8 mouse cellular contexts compared by ENCODE assay signal in genomic region chr19:10603660-10604523, GRCm38 (mm10). TPM values are rescaled to one million over a fixed set of nuclear protein-coding genes. Genes with fewer than 3 reads are reported as not detected.
DNase-seq lines count a peak whose midpoint lies in the region; ATAC-seq and TF ChIP-seq lines count a peak whose summit lies in the region.

No protein-coding gene starts in this region.

- no peak for DNase-seq in lung, postnatal 14 days
- DNase-seq in kidney, adult 11 months, result peak; percentile 84
- DNase-seq in B cell, adult 2 months, result no peak
- no peak for DNase-seq in adrenal gland, postnatal 36 days
- no peak for DNase-seq in layer of hippocampus, adult 9-10 months (ENCODE audit: low spot score)

- WGBS in lung, embryonic 16.5 days, result 83% methylated on average over 18 of the region's 18 CpGs
- 89% methylated on average over 18 of the region's 18 CpGs for WGBS in midbrain, embryonic 13.5 days

- H3K9ac ChIP-seq in lung, embryonic 16.5 days (ENCODE audit: low read length), result peak overlapping the region; percentile 8
- H3K9ac ChIP-seq in midbrain, embryonic 13.5 days (replicated peaks), result 0 out of 2 replicates have a peak overlapping the region, but pooled peaks have one; percentile 73

- no peak overlapping the region for H3K4me3 ChIP-seq in lung, embryonic 16.5 days (ENCODE audit: low read length)
- H3K4me3 ChIP-seq in cortical plate, adult 2 months (ENCODE audit: insufficient read depth, low read length), result no peak overlapping the region
- H3K4me3 ChIP-seq in midbrain, embryonic 13.5 days (replicated peaks), result no peak overlapping the region

- no peaks in the 10 kb centered on the region for H3K27me3 ChIP-seq in lung, embryonic 16.5 days (ENCODE audit: control insufficient read depth, insufficient read depth, low read depth, low read length)
- no peaks in the 10 kb centered on the region for H3K27me3 ChIP-seq in midbrain, embryonic 13.5 days

- H3K4me1 ChIP-seq in lung, embryonic 16.5 days (replicated peaks; ENCODE audit: control insufficient read depth, insufficient read depth, low read length), result peaks cover 17% of the 10 kb centered on the region
- H3K4me1 ChIP-seq in cortical plate, adult 2 months (ENCODE audit: control insufficient read depth, insufficient read depth, low read length), result peaks cover 2% of the 10 kb centered on the region; the same call in 1 of the 2 replicates
- peaks cover 45% of the 10 kb centered on the region for H3K4me1 ChIP-seq in midbrain, embryonic 13.5 days (replicated peaks)

- no peak overlapping the region for H3K4me2 ChIP-seq in lung, embryonic 16.5 days (ENCODE audit: low read depth, low read length)
- H3K4me2 ChIP-seq in midbrain, embryonic 13.5 days (replicated peaks), result peak overlapping the region; percentile 84; the same call in 1 of the 2 replicates

- no peak for TF ChIP-seq CTCF in cortical plate, adult 2 months (IDR thresholded peaks at IDR 0.05; ENCODE audit: extremely low read depth, insufficient read depth, low read length)

- no peak for TF ChIP-seq POLR2A in cortical plate, adult 2 months (IDR thresholded peaks at IDR 0.05; ENCODE audit: extremely low read depth, insufficient read depth, low read length)

- H3K9me3 ChIP-seq in lung, embryonic 16.5 days (ENCODE audit: control insufficient read depth, low read length), result no peaks in the 10 kb centered on the region
- no peaks in the 10 kb centered on the region for H3K9me3 ChIP-seq in midbrain, embryonic 13.5 days

- H3K36me3 ChIP-seq in lung, embryonic 16.5 days (ENCODE audit: control insufficient read depth, insufficient read depth, low read length), result peaks cover 8% of the 10 kb centered on the region
- H3K36me3 ChIP-seq in midbrain, embryonic 13.5 days, result peaks cover 32% of the 10 kb centered on the region

- ATAC-seq in lung, embryonic 16.5 days (ENCODE audit: low read depth), result no peak
- no peak for ATAC-seq in midbrain, embryonic 13.5 days

- no peak overlapping the region; the same call in 1 of the 2 replicates for H3K27ac ChIP-seq in lung, embryonic 16.5 days (ENCODE audit: low read length)
- H3K27ac ChIP-seq in cortical plate, adult 2 months (ENCODE audit: insufficient read depth, low read length), result 0 out of 2 replicates have a peak overlapping the region, but pooled peaks have one; percentile 2
- peak overlapping the region; percentile 94; the same call in 1 of the 2 replicates for H3K27ac ChIP-seq in midbrain, embryonic 13.5 days

RNA-seq across cellular contexts. Expression of gene Ddb1, which starts 1.2 kb away (rescaled TPM):
- 348 and 364 TPM in 2 replicates for polyA plus RNA-seq in lung, embryonic 16.5 days (2015; fragmentation: Nextera tagmentation; extraction: Ambion mirVana)
- polyA plus RNA-seq in cortical plate, adult 2 months (2012; rRNA removed), result 120 and 123 TPM in 2 replicates
- polyA plus RNA-seq in midbrain, embryonic 13.5 days (2015; fragmentation: Nextera tagmentation; extraction: Ambion mirVana), result 297 and 311 TPM in 2 replicates
- 100 to 1,000 TPM; 272 to 288 TPM for total RNA-seq in adrenal gland, postnatal 36 days (2021)

RNA-seq across cellular contexts. Expression of gene Tkfc, which starts 1.6 kb away (rescaled TPM):
- polyA plus RNA-seq in lung, embryonic 16.5 days (2015; fragmentation: Nextera tagmentation; extraction: Ambion mirVana), result 16.7 and 16.9 TPM in 2 replicates
- 16.4 and 17.3 TPM in 2 replicates for polyA plus RNA-seq in cortical plate, adult 2 months (2012; rRNA removed)
- 23.5 and 25.9 TPM in 2 replicates for polyA plus RNA-seq in midbrain, embryonic 13.5 days (2015; fragmentation: Nextera tagmentation; extraction: Ambion mirVana)
- total RNA-seq in adrenal gland, postnatal 36 days (2021), result 10 to 100 TPM; 18.0 to 20.7 TPM

RNA-seq across cellular contexts. Expression of gene Tmem138, which starts 26.7 kb away (rescaled TPM):
- polyA plus RNA-seq in lung, embryonic 16.5 days (2015; fragmentation: Nextera tagmentation; extraction: Ambion mirVana), result 46.5 and 47.1 TPM in 2 replicates
- 19.1 and 20.1 TPM in 2 replicates for polyA plus RNA-seq in cortical plate, adult 2 months (2012; rRNA removed)
- polyA plus RNA-seq in midbrain, embryonic 13.5 days (2015; fragmentation: Nextera tagmentation; extraction: Ambion mirVana), result 51.3 and 52.2 TPM in 2 replicates
- total RNA-seq in adrenal gland, postnatal 36 days (2021), result 1 to 10 TPM; 8.2 to 8.6 TPM

RNA-seq across cellular contexts. Expression of gene Cyb561a3, which starts 26.9 kb away (rescaled TPM):
- polyA plus RNA-seq in lung, embryonic 16.5 days (2015; fragmentation: Nextera tagmentation; extraction: Ambion mirVana), result 23.6 and 25.2 TPM in 2 replicates
- polyA plus RNA-seq in cortical plate, adult 2 months (2012; rRNA removed), result 15.1 and 15.5 TPM in 2 replicates
- 17.1 and 18.8 TPM in 2 replicates for polyA plus RNA-seq in midbrain, embryonic 13.5 days (2015; fragmentation: Nextera tagmentation; extraction: Ambion mirVana)
- 10 to 100 TPM; 17.8 to 21.7 TPM for total RNA-seq in adrenal gland, postnatal 36 days (2021)

RNA-seq across cellular contexts. Expression of gene Vwce, which starts 30.1 kb away (rescaled TPM):
- polyA plus RNA-seq in lung, embryonic 16.5 days (2015; fragmentation: Nextera tagmentation; extraction: Ambion mirVana), result 0.82 and 0.88 TPM in 2 replicates
- polyA plus RNA-seq in cortical plate, adult 2 months (2012; rRNA removed), result 0.68 and 0.81 TPM in 2 replicates
- 0.39 and 0.61 TPM in 2 replicates for polyA plus RNA-seq in midbrain, embryonic 13.5 days (2015; fragmentation: Nextera tagmentation; extraction: Ambion mirVana)
- total RNA-seq in adrenal gland, postnatal 36 days (2021), result under 1 TPM; 0.26 to 0.60 TPM
